Mouse (Mus musculus): ENCODE measurements around the gene Aldh2. TPM values are rescaled to one million over a fixed set of nuclear protein-coding genes. Genes with fewer than 3 reads are reported as not detected.
"Not testable (repeated sequence)": the region's sequence is repeated elsewhere in the genome, so short reads cannot be mapped to it uniquely, and the experiment has no call there.

Aldh2 gene
- total RNA-seq, 2 experiments from 2014 or later: 712 to 837 TPM

GRCm38 (mm10) chr5:121547084-121547483, 46.5 kb downstream of the Aldh2 start:
- DNase-seq: no peak

DNA sequence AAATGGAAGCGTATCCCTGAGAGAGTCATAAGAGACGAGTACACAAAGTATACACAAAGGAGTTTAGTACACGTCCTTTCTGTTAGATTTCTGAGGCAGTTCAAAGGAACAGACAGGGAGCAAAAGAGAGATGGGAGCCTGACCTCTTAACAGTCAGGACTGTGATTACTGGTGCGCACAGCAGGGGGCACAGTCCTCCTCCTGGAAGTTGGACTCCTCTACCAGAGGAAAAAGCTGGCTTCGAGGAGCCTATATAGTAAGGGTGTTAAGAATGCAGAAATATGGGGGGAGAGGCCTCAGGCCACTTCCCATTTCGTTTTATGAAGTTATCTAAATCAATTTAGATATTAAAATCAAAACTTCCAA, 47.1 kb downstream of the Aldh2 start:
- DNase-seq: peak; percentile 75

DNA sequence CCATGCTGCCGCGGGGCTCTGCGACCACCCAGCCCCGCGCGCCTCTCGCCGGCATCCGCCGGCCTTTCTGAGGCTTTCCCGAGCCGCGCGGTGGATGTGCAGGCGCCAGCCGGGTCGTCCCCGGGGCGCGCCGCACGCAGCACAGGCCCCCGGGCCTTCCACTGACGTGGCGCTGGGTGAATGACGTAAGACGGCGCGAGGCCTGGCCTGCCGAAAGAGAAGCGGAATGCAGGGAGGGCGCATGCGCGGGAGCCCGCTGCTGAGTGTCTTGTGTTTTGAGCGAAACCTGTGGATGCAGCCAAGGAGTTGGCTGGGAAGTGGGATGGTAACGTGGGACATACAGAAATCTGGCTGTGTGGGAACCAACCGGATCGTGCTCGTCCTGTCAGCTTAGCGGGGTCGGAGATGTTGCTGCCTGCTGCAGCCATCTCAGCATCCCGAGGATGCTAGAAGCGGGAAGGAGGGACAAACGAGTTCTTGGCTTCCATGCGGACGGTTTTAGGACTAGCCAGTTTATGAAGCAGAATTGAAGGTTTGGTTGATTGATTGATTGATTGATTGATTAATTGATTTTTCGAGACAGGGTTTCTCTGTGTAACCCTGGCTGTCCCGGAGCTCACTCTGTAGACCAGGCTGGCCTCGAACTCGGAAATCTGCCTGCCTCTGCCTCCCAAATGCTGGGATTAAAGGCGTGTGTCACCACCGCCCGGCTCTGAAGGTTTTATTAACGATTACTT, 47.7 kb downstream of the Aldh2 start, which contains the start of gene Mapkapk5:
Gene Mapkapk5, minus strand, starts transcription at position 113 of the 737 bp plus-strand sequence.
- DNase-seq: peak; percentile 99

- DNase-seq: peak; percentile 68
Observed at GRCm38 (mm10) chr5:121544910-121545792, 48.5 kb downstream of the Aldh2 start, which contains the start of the genes Adam1a and Gm42878. Gene Adam1a (minus strand): TSS chr5:121545482. Gene Gm42878 (minus strand): TSS chr5:121545482.

DNA sequence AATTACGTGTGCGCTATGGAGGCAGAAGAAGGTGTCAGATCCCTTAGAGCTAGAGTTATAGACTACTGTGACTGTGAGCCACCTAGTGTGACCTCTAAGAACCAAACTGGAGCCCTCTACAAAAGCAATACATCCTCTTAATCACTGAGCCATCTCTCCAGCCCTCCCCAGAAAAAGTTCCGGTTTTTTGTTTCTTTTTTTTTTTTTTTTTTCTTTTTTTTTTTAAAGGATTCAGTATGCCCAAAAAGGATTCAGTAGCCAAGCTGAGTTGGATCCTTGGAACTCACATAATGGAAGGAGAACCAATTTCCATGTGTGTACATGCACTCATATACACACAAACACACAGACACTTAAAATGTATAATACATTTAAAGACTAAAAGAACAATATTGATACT, 50.3 kb downstream of the Aldh2 start:
- no peak for DNase-seq

DNA sequence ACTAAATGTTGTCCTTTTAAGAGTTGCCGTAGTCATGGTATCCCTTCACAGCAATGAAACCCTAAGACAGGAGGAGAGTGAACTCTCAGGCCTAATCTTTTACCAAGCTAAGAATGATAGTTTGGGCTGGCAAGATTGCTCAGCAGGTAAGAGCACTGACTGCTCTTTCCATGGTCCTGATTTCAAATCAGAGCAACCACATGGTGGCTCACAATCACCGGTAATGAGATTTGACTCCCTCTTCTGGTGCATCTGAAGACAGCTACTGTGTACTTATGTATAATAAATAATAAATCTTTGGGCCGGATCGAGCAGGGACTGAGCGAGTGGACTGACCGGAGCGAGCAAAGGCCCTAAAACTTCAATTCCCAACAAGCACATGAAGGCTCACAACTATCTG, 52.4 kb downstream of the Aldh2 start:
- no peak for DNase-seq

DNA sequence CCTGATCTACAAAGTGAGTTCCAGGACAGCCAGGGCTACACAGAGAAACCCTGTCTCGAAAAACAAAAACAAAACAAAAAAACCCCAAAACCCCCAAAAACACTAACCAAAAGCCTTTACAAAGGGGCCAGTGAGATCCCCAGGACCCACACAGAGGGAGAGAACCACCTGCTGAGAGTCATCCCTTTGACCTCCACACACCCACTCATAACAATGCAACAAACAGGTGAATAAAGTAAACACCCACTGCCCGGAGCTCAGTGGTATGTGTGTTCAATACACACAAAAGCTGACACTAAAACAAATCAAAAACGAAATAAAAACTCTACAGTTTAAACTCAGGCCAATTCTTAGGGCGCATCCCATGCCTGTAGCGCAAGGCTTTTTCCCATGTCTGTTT, 53.6 kb downstream of the Aldh2 start:
- DNase-seq: no peak

- no peak for DNase-seq
Observed at GRCm38 (mm10) chr5:121537588-121537987, 56.0 kb downstream of the Aldh2 start.

GRCm38 (mm10) chr5:121536921-121537555, 56.6 kb downstream of the Aldh2 start:
- no peak for DNase-seq

GRCm38 (mm10) chr5:121535116-121535515, 58.5 kb downstream of the Aldh2 start:
- DNase-seq: no peak

- no peak for DNase-seq
Observed at GRCm38 (mm10) chr5:121534521-121534920, 59.1 kb downstream of the Aldh2 start.

- peak; percentile 45 for DNase-seq
Observed at GRCm38 (mm10) chr5:121526961-121527360, 66.7 kb downstream of the Aldh2 start.

DNA sequence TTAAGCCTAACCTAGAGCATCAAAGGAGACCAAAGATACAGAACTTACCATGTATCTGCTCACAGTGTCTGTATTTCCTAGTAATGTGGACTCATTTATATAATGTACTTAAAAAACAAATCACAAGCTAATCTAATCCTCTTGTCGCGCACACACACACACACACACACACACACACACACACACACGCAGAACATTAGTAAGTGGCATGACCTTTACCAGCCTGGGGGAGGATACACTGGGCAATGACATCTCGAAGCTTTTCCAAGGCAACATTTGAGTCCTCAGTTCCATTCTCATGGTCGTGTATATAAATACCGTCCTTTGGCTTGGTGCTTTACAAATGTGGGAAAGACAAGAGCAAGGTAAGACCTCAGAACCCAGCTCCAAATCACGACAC, 67.1 kb downstream of the Aldh2 start:
- DNase-seq: peak; percentile 53

- DNase-seq: no peak
Observed at GRCm38 (mm10) chr5:121525774-121526450, 67.7 kb downstream of the Aldh2 start.

DNA sequence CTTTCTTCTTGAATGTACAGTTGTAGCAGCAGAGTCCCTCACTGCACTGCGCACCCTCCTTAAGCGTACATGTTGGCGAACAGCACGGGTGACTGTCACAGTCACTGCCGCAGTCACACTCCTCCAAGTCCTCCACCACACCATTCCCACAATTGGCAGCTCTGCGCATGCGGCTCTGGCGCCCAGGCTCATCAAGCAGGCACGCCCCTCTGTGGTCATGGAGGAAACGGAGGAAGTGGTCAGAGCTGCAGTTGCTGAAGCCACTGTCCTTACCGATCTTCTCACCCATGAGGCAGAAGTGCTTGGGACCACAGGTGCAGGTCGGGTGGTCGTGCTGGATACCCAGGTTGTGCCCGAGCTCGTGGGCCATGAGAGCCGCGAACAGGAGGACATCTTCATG, 73.9 kb downstream of the Aldh2 start:
- not testable (repeated sequence) for DNase-seq

DNA sequence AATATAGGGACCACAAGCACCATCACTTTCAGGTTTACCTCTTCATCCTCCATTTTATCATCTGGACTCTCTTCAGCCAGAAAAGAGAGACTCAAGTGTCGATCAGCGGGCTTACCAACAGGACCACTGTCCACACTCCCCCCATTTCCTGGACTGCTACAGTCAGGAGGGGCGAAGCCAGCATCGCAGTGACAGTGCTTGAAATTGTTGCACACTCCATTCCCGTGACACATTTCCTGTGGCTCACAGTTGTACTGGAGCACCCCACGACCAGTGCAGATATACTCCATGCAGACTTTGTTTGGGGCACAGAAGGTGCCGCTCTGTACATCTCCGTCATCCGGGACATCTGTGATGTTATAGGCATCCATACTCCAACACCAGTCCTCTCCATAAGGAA, 74.6 kb downstream of the Aldh2 start:
- no peak for DNase-seq

Other genes starting within 250 kb of the Aldh2 start
- 10 to 100 TPM; 52.3 TPM for gene Trafd1, start 208.2 kb downstream of the Aldh2 start, total RNA-seq (2021)
- gene Naa25, start 195.9 kb downstream of the Aldh2 start, total RNA-seq (2021): 10 to 100 TPM; 31.0 to 32.1 TPM
- 1 to 10 TPM; 3.3 to 4.8 TPM for gene Tmem116, start 141.9 kb downstream of the Aldh2 start, total RNA-seq (2021)
- 100 to 1,000 TPM; 115 to 128 TPM for gene Erp29, start 141.3 kb downstream of the Aldh2 start, total RNA-seq (2021)
- gene Adam1b, start 90.4 kb downstream of the Aldh2 start, total RNA-seq (2021): not detected
- 1 to 10 TPM; 4.1 to 4.7 TPM for gene Adam1a, start 48.3 kb downstream of the Aldh2 start, total RNA-seq (2021)
- under 1 TPM in 1 of 2 experiments, not detected in 1; 1.00 TPM for gene Gm42878, start 48.3 kb downstream of the Aldh2 start, total RNA-seq (2021)
- gene Mapkapk5, start 47.9 kb downstream of the Aldh2 start, total RNA-seq (2021): 10 to 100 TPM; 82.2 to 90.6 TPM
- gene Acad12, start 25.1 kb upstream of the Aldh2 start, total RNA-seq (2021): 10 to 100 TPM; 20.1 to 24.0 TPM
- 10 to 100 TPM; 38.6 to 43.6 TPM for gene Acad10, start 66.7 kb upstream of the Aldh2 start, total RNA-seq (2021)
- 10 to 100 TPM; 57.2 to 62.6 TPM for gene Brap, start 66.7 kb upstream of the Aldh2 start, total RNA-seq (2021)
- gene Atxn2, start 117.5 kb upstream of the Aldh2 start, total RNA-seq (2021): 100 to 1,000 TPM; 156 to 219 TPM
- gene Sh2b3, start 243.8 kb upstream of the Aldh2 start, total RNA-seq (2021): 10 to 100 TPM; 37.0 to 41.7 TPM